Mouse (Mus musculus): ENCODE measurements around the gene Srrd. TPM values are rescaled to one million over a fixed set of nuclear protein-coding genes. Genes with fewer than 3 reads are reported as not detected.
A peak's percentile ranks its signal among the peaks of the same experiment; 100 is the strongest.
"Not testable (repeated sequence)": the region's sequence is repeated elsewhere in the genome, so short reads cannot be mapped to it uniquely, and the experiment has no call there.

Gene Srrd
- polyA plus RNA-seq, 1 experiment from 2014 or later = 51.0 TPM

- Histone ChIP-seq H3K27ac (ENCODE audit: low read depth) (no peak overlapping the region), H3K36me3 (ENCODE audit: insufficient read depth) (peaks cover 12% of the 10 kb centered on the region), H3K27me3 (ENCODE audit: insufficient read depth, low read length) (no peaks in the 10 kb centered on the region), H3K4me1 (ENCODE audit: insufficient read depth) (peaks cover 3% of the 10 kb centered on the region; the same call in 1 of the 2 replicates), H3K9ac (no peak overlapping the region), H3K4me3 (ENCODE audit: low read depth, low read length) (no peak overlapping the region), H3K4me2 (no peak overlapping the region), H3K9me3 (ENCODE audit: low read depth, low read length) (no peaks in the 10 kb centered on the region)
- ATAC-seq (ENCODE audit: insufficient read depth) (no peak), DNase-seq (no peak)
- TF ChIP-seq CTCF (IDR thresholded peaks at IDR 0.05; ENCODE audit: low read depth) = no peak
- WGBS = 75% methylated on average over 5 of the region's 5 CpGs
These were observed 22.5 kb downstream of the Srrd start for GRCm38 (mm10) chr5:112320379-112320778.

DNA sequence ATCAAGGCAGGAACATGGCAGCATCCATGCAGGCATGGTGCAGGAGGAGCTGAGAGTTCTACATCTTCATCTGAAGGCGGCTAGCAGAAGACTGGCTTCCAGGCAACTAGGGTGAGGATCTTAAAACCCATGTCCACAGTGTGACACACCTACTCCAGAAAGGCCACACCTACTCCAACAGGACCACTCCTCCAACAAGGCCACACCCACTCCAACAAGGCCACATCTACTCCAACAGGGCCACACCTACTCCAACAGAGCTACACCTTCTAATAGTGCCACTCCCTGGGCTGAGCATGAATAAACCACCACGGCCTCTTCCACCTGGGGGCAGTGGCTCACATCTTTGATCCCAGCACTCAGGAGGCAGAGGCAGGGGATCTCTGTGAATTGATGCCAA, 23.5 kb downstream of the Srrd start:
- H3K4me3 ChIP-seq (ENCODE audit: low read depth, low read length); DNase-seq; H3K4me2 ChIP-seq; H3K9me3 ChIP-seq (ENCODE audit: low read depth, low read length); H3K9ac ChIP-seq; H3K4me1 ChIP-seq (ENCODE audit: insufficient read depth); H3K27me3 ChIP-seq (ENCODE audit: insufficient read depth, low read length); H3K27ac ChIP-seq (ENCODE audit: low read depth); ATAC-seq (ENCODE audit: insufficient read depth): not testable (repeated sequence)
- peaks cover 20% of the 10 kb centered on the region for H3K36me3 ChIP-seq (ENCODE audit: insufficient read depth)
- WGBS = 66% methylated on average over 2 of the region's 2 CpGs

- Histone ChIP-seq H3K4me2 (no peak overlapping the region), H3K4me1 (ENCODE audit: insufficient read depth) (no peaks in the 10 kb centered on the region), H3K27me3 (ENCODE audit: insufficient read depth, low read length) (no peaks in the 10 kb centered on the region), H3K9me3 (ENCODE audit: low read depth, low read length) (no peaks in the 10 kb centered on the region), H3K4me3 (ENCODE audit: low read depth, low read length) (no peak overlapping the region), H3K27ac (ENCODE audit: low read depth) (no peak overlapping the region), H3K36me3 (ENCODE audit: insufficient read depth) (peaks cover 21% of the 10 kb centered on the region), H3K9ac (no peak overlapping the region)
- TF ChIP-seq CTCF (IDR thresholded peaks at IDR 0.05; ENCODE audit: low read depth) = no peak
- DNase-seq = peak; percentile 49
- ATAC-seq (ENCODE audit: insufficient read depth) = 0 out of 2 replicates have a peak, but pooled peaks have one; percentile 22
- WGBS = 29% methylated on average over 5 of the region's 5 CpGs
These were observed 25.5 kb downstream of the Srrd start for GRCm38 (mm10) chr5:112317328-112317727.

- Histone ChIP-seq H3K36me3 (ENCODE audit: insufficient read depth) (peaks cover 26% of the 10 kb centered on the region), H3K4me2 (no peak overlapping the region), H3K27me3 (ENCODE audit: insufficient read depth, low read length) (no peaks in the 10 kb centered on the region), H3K4me1 (ENCODE audit: insufficient read depth) (no peaks in the 10 kb centered on the region), H3K27ac (ENCODE audit: low read depth) (peak overlapping the region; percentile 28; the same call in 1 of the 2 replicates), H3K9ac (no peak overlapping the region), H3K4me3 (ENCODE audit: low read depth, low read length) (no peak overlapping the region), H3K9me3 (ENCODE audit: low read depth, low read length) (no peaks in the 10 kb centered on the region)
- TF ChIP-seq CTCF (IDR thresholded peaks at IDR 0.05; ENCODE audit: low read depth) = no peak
- DNase-seq = no peak
- 72% methylated on average over 5 of the region's 5 CpGs for WGBS
- ATAC-seq (ENCODE audit: insufficient read depth) = no peak
These were observed 26.4 kb downstream of the Srrd start for GRCm38 (mm10) chr5:112316468-112316867.

DNA sequence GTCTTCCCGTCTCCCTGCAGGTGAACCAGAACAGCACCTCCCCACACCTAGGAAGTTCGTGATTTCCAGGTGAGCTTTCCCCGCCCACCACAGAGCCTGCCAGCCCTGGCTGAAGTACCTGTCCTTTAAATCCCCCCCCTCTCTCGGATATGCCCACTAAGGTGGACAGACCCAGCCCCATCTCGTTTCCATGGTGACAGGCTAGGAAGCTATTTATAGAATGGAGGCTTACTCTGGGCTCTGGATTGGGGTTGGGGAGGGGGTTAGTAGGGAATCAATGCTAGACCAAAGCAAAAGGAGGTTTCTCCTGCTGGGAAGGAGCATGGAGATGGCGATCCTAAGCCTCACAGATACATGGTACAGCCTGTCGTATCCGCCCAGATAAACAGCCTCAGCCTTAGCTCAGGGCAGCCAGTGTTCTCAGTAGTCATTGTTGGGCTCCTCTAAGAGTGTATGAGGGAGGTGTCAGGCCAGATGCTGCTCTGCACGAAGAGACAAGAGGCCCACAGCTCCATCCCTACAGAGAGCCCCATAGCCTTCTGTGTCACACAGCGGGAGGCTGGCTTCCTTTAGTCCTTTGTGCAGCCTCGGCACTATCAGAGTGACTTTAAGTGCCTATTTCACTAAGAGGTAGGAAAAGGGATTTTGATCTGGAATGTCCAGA, 29.5 kb downstream of the Srrd start:
- Histone ChIP-seq H3K9ac (no peak overlapping the region), H3K27me3 (ENCODE audit: insufficient read depth, low read length) (no peaks in the 10 kb centered on the region), H3K4me1 (ENCODE audit: insufficient read depth) (no peaks in the 10 kb centered on the region), H3K36me3 (ENCODE audit: insufficient read depth) (peaks cover 56% of the 10 kb centered on the region), H3K27ac (ENCODE audit: low read depth) (no peak overlapping the region), H3K9me3 (ENCODE audit: low read depth, low read length) (no peaks in the 10 kb centered on the region), H3K4me2 (no peak overlapping the region), H3K4me3 (ENCODE audit: low read depth, low read length) (no peak overlapping the region)
- no peak for ATAC-seq (ENCODE audit: insufficient read depth)
- DNase-seq = no peak
- WGBS = 70% methylated on average over 11 of the region's 11 CpGs
- TF ChIP-seq CTCF (IDR thresholded peaks at IDR 0.05; ENCODE audit: low read depth) = no peak

GRCm38 (mm10) chr5:112305842-112306241, 37.0 kb downstream of the Srrd start:
- Histone ChIP-seq H3K27ac (ENCODE audit: low read depth) (no peak overlapping the region), H3K27me3 (ENCODE audit: insufficient read depth, low read length) (no peaks in the 10 kb centered on the region), H3K36me3 (ENCODE audit: insufficient read depth) (peaks cover 38% of the 10 kb centered on the region), H3K4me1 (ENCODE audit: insufficient read depth) (0 out of 2 replicates have a peak, but pooled peaks cover 3% of the 10 kb centered on the region), H3K9me3 (ENCODE audit: low read depth, low read length) (no peaks in the 10 kb centered on the region), H3K9ac (no peak overlapping the region), H3K4me2 (no peak overlapping the region), H3K4me3 (ENCODE audit: low read depth, low read length) (no peak overlapping the region)
- no peak for TF ChIP-seq CTCF (IDR thresholded peaks at IDR 0.05; ENCODE audit: low read depth)
- DNase-seq (no peak), ATAC-seq (ENCODE audit: insufficient read depth) (no peak)
- WGBS = 71% methylated on average over 5 of the region's 5 CpGs

DNA sequence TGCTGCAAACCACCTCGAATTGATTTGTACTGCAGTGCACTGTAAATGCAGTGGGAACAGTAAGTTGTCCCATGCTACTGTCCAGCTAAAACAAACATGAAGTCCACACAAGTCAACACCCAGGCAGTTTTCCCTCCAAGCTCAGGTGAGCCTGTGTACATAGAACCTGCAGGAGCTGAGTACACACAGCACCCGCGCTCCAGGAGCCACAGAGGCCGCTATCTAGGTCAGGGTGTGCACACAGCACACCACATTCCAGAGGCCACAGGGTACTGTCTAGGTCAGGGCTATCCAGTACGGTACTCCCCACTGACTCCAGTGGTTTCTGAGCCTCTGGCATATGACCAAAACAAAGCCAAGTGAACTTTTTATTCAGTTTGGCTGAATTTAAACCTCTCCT, 40.5 kb downstream of the Srrd start:
- ATAC-seq (ENCODE audit: insufficient read depth) (no peak), DNase-seq (no peak)
- Histone ChIP-seq H3K4me3 (ENCODE audit: low read depth, low read length) (no peak overlapping the region), H3K27ac (ENCODE audit: low read depth) (no peak overlapping the region), H3K9ac (no peak overlapping the region), H3K4me1 (ENCODE audit: insufficient read depth) (0 out of 2 replicates have a peak, but pooled peaks cover 3% of the 10 kb centered on the region), H3K27me3 (ENCODE audit: insufficient read depth, low read length) (no peaks in the 10 kb centered on the region), H3K36me3 (ENCODE audit: insufficient read depth) (peaks cover 4% of the 10 kb centered on the region; the same call in 1 of the 2 replicates), H3K9me3 (ENCODE audit: low read depth, low read length) (no peaks in the 10 kb centered on the region), H3K4me2 (no peak overlapping the region)
- WGBS = 63% methylated on average over 5 of the region's 5 CpGs
- no peak for TF ChIP-seq CTCF (IDR thresholded peaks at IDR 0.05; ENCODE audit: low read depth)

Data from lung, embryonic 14.5 days (tissue).